Mouse (Mus musculus) ES-E14 (cell line): ENCODE data around the gene Scn8a. TPM values are rescaled to one million over a fixed set of nuclear protein-coding genes. Genes with fewer than 3 reads are reported as not detected.

Source experiments
- DNase-seq: peaks from one replicate; pipeline ENCODE4 v3.0.0-alpha.2; 2013; ENCODE audit warnings: low read depth, low spot score
- H3K27ac ChIP-seq: 2 replicates; pipeline ENCODE4 v1.5.1; 2012; ENCODE audit warnings: low read depth, mild to moderate bottlenecking, low read length, moderate library complexity, mixed read lengths; ENCODE audit not compliant: poor library complexity, insufficient read depth, severe bottlenecking
- H3K36me3 ChIP-seq: 2 replicates; pipeline ENCODE4 v1.6.1; 2012; ENCODE audit warnings: mild to moderate bottlenecking, low read length, moderate library complexity, mixed read lengths; ENCODE audit not compliant: control insufficient read depth, poor library complexity, insufficient read depth, severe bottlenecking
- H3K4me1 ChIP-seq, 2 experiments: fragments of 150-350 bp in 1 of 2; sonication (generic) in 1 of 2; 2 replicates each; pipeline ENCODE4 v1.6.1; 2012; ENCODE audit warnings: low read length in 2 of 2, mild to moderate bottlenecking in 1 of 2, mixed read lengths in 1 of 2; ENCODE audit not compliant: control insufficient read depth in 2 of 2, insufficient read depth in 2 of 2, poor library complexity in 1 of 2
- H3K4me3 ChIP-seq, 2 experiments: fragments of 150-350 bp in 1 of 2; sonication (generic) in 1 of 2; 2 replicates each; pipeline ENCODE4 v1.5.1; 2012; ENCODE audit warnings: low read length in 2 of 2, low read depth in 1 of 2, mild to moderate bottlenecking in 1 of 2, mixed read lengths in 1 of 2; ENCODE audit not compliant: insufficient read depth in 1 of 2, poor library complexity in 1 of 2, severe bottlenecking in 1 of 2
- H3K9ac ChIP-seq: 2 replicates; pipeline ENCODE4 v1.6.1; 2012; ENCODE audit warnings: low read depth, mild to moderate bottlenecking, low read length, mixed read lengths; ENCODE audit not compliant: poor library complexity, insufficient read depth, severe bottlenecking
- H3K9me3 ChIP-seq: fragments of 150-350 bp; sonication (generic); 2 replicates; pipeline ENCODE4 v1.6.1; 2012; ENCODE audit warnings: low read depth, mild to moderate bottlenecking, low read length; ENCODE audit not compliant: control insufficient read depth, insufficient read depth
- CHD2 ChIP-seq: IDR thresholded peaks from 2 replicates; pipeline ENCODE4 v1.6.1; 2014; ENCODE audit warnings: mild to moderate bottlenecking, low read depth, low read length, inconsistent platforms
- HCFC1 ChIP-seq: IDR thresholded peaks from 2 replicates; pipeline ENCODE4 v1.6.1; 2012; ENCODE audit warnings: low read length, inconsistent platforms, borderline replicate concordance; ENCODE audit not compliant: insufficient read depth
- MAFK ChIP-seq: IDR thresholded peaks from 2 replicates; pipeline ENCODE4 v1.6.1; 2014; ENCODE audit warnings: mild to moderate bottlenecking, low read depth, low read length, inconsistent platforms; ENCODE audit not compliant: insufficient read depth
- ZC3H11A ChIP-seq: IDR thresholded peaks from 2 replicates; pipeline ENCODE4 v1.6.1; 2012; ENCODE audit warnings: low read depth, mild to moderate bottlenecking, inconsistent platforms, low read length, borderline replicate concordance
- ZNF384 ChIP-seq: IDR thresholded peaks from 2 replicates; pipeline ENCODE4 v1.6.1; 2012; ENCODE audit warnings: low read depth, low read length, inconsistent platforms
- in situ Hi-C, 2 experiments: fragments of 600-800 bp; cut with MboI; formaldehyde crosslinking; loops; one replicate each; pipeline ENCODE4 v1.15.1; 2025; ENCODE audit warnings: low sequenced_read_pairs in 2 of 2, inconsistent platforms in 1 of 2; ENCODE audit not compliant: unreplicated experiment in 2 of 2
- total RNA-seq: library from RNA; depleted of rRNA; stranded (reverse); fragments of 300-350 nt; gene quantifications from 2 replicates; pipeline ENCODE4 v1.2.3, GENCODE M21; 2012

The Scn8a gene
- total RNA-seq, 1 experiment: 6.1 TPM

GRCm38 (mm10) chr15:101080031-101080520, 210.4 kb downstream of the Scn8a start:
- in situ Hi-C loops: no loop called here
- no peak overlapping the region for H3K4me3 ChIP-seq
- peaks cover 22 to 43% of the 10 kb centered on the region in 2 experiments for H3K4me1 ChIP-seq
- no peak for DNase-seq
- no peak for TF ChIP-seq CHD2
- TF ChIP-seq MAFK: no peak
- TF ChIP-seq ZC3H11A: no peak
- TF ChIP-seq HCFC1: no peak
- TF ChIP-seq ZNF384: no peak
- H3K36me3 ChIP-seq: no peaks in the 10 kb centered on the region
- H3K9ac ChIP-seq: no peak overlapping the region
- no peaks in the 10 kb centered on the region for H3K9me3 ChIP-seq
- no peak overlapping the region for H3K27ac ChIP-seq

GRCm38 (mm10) chr15:101081035-101081548, 211.4 kb downstream of the Scn8a start:
- Histone ChIP-seq H3K9ac (peak overlapping the region; percentile 40; the same call in 1 of the 2 replicates), H3K9me3 (no peaks in the 10 kb centered on the region), H3K27ac (peak overlapping the region; percentile 83; the same call in 1 of the 2 replicates), H3K4me3 (no peak overlapping the region), H3K36me3 (no peaks in the 10 kb centered on the region), H3K4me1 (peaks cover 24 to 43% of the 10 kb centered on the region in 2 experiments)
- no peak for TF ChIP-seq CHD2
- TF ChIP-seq ZNF384: no peak
- no peak for TF ChIP-seq HCFC1
- TF ChIP-seq ZC3H11A: no peak
- TF ChIP-seq MAFK: no peak
- no peak for DNase-seq
- in situ Hi-C loops: no loop called here

- in situ Hi-C loops: no loop called here
Observed at GRCm38 (mm10) chr15:101082236-101082635, 212.6 kb downstream of the Scn8a start.

GRCm38 (mm10) chr15:101084499-101084898, 214.8 kb downstream of the Scn8a start:
- no peak overlapping the region for H3K9ac ChIP-seq
- no peak overlapping the region for H3K4me3 ChIP-seq
- H3K36me3 ChIP-seq: no peaks in the 10 kb centered on the region
- H3K27ac ChIP-seq: no peak overlapping the region
- no peaks in the 10 kb centered on the region for H3K9me3 ChIP-seq
- in situ Hi-C loops: no loop called here
- DNase-seq: no peak
- H3K4me1 ChIP-seq: peaks cover 20 to 40% of the 10 kb centered on the region in 2 experiments
- TF ChIP-seq CHD2 (no peak), ZC3H11A (no peak), MAFK (no peak), HCFC1 (no peak), ZNF384 (no peak)

More at GRCm38 (mm10) chr15:101082236-101082635, 212.6 kb downstream of the Scn8a start:
- peaks cover 24 to 38% of the 10 kb centered on the region in 2 experiments for H3K4me1 ChIP-seq
- peak; percentile 65 for DNase-seq
- no peaks in the 10 kb centered on the region for H3K36me3 ChIP-seq
- peak overlapping the region in 1 of 2 experiments; percentile 11; a peak in 1 of 4 replicates for H3K4me3 ChIP-seq
- H3K9me3 ChIP-seq: no peaks in the 10 kb centered on the region
- H3K9ac ChIP-seq: no peak overlapping the region; the same call in 1 of the 2 replicates
- H3K27ac ChIP-seq: peak overlapping the region; percentile 83
- no peak for TF ChIP-seq MAFK
- TF ChIP-seq ZNF384: no peak
- TF ChIP-seq HCFC1: no peak
- TF ChIP-seq CHD2: 0 out of 2 replicates have a peak, but pooled peaks have one; percentile 30
- TF ChIP-seq ZC3H11A: no peak
